Mouse (Mus musculus) adrenal gland, postnatal 4 days (tissue): ENCODE results near the gene 4930469K13Rik. TPM values are rescaled to one million over a fixed set of nuclear protein-coding genes. Genes with fewer than 3 reads are reported as not detected.

Experiments
- DNase-seq, 2 experiments: peaks; one replicate each; pipeline ENCODE4 v3.0.0; 2021 to 2022; ENCODE audit warnings: low spot score in 2 of 2, mixed read lengths in 2 of 2
- total RNA-seq, 2 experiments: library from RNA; stranded (reverse); gene quantifications; 2 replicates each; pipeline ENCODE4 v1.2.3; 2021

The 4930469K13Rik gene
- total RNA-seq, 2 experiments from 2014 or later, result not detected

GRCm38 (mm10) chr11:33944786-33945328, 153.5 kb downstream of the 4930469K13Rik start:
- DNase-seq, result no peak

GRCm38 (mm10) chr11:33944067-33944785, 154.1 kb downstream of the 4930469K13Rik start:
- no peak for DNase-seq

- DNase-seq, result no peak
Observed at GRCm38 (mm10) chr11:33943565-33943964, 154.8 kb downstream of the 4930469K13Rik start.

GRCm38 (mm10) chr11:33939456-33940113, 158.8 kb downstream of the 4930469K13Rik start:
- no peak for DNase-seq

- no peak for DNase-seq
Observed at GRCm38 (mm10) chr11:33938561-33939274, 159.6 kb downstream of the 4930469K13Rik start.

GRCm38 (mm10) chr11:33937641-33938040, 160.7 kb downstream of the 4930469K13Rik start:
- DNase-seq, result no peak

GRCm38 (mm10) chr11:33934286-33934685, 164.1 kb downstream of the 4930469K13Rik start:
- DNase-seq, result no peak

GRCm38 (mm10) chr11:33932386-33933111, 165.8 kb downstream of the 4930469K13Rik start:
- no peak for DNase-seq

GRCm38 (mm10) chr11:33931836-33932385, 166.4 kb downstream of the 4930469K13Rik start:
- DNase-seq, result no peak

- DNase-seq, result no peak
Observed at GRCm38 (mm10) chr11:33929412-33929811, 168.9 kb downstream of the 4930469K13Rik start.

- no peak for DNase-seq
Observed at GRCm38 (mm10) chr11:33928658-33929057, 169.7 kb downstream of the 4930469K13Rik start.

GRCm38 (mm10) chr11:33927836-33928235, 170.5 kb downstream of the 4930469K13Rik start:
- no peak for DNase-seq

GRCm38 (mm10) chr11:33927321-33927720, 171.0 kb downstream of the 4930469K13Rik start:
- no peak for DNase-seq

- DNase-seq, result no peak
Observed at GRCm38 (mm10) chr11:33926551-33926950, 171.8 kb downstream of the 4930469K13Rik start.

GRCm38 (mm10) chr11:33925778-33926177, 172.6 kb downstream of the 4930469K13Rik start:
- no peak for DNase-seq

Other genes starting within 250 kb of the 4930469K13Rik start
- under 1 TPM; 0.17 TPM for gene Kcnmb1, start 135.5 kb downstream of the 4930469K13Rik start, total RNA-seq
- gene Kcnip1, start 105.4 kb downstream of the 4930469K13Rik start, total RNA-seq, result 1 to 10 TPM; 6.6 to 7.3 TPM
- gene Lcp2, start 51.6 kb downstream of the 4930469K13Rik start, total RNA-seq, result 1 to 10 TPM; 3.7 to 4.7 TPM
- 1 to 10 TPM in 1 of 2 experiments, not detected in 1; 3.6 TPM for gene Foxi1, start 109.5 kb upstream of the 4930469K13Rik start, total RNA-seq
- under 1 TPM; 0.11 to 0.14 TPM for gene Fam196b, start 216.3 kb upstream of the 4930469K13Rik start, total RNA-seq